Mouse (Mus musculus): ENCODE measurements around the gene Psapl1. TPM values are rescaled to one million over a fixed set of nuclear protein-coding genes. Genes with fewer than 3 reads are reported as not detected.

The Psapl1 gene
- polyA plus RNA-seq, 1 experiment = 0.12 TPM

GRCm38 (mm10) chr5:36194631-36195030, 9.2 kb upstream of the Psapl1 start:
- Histone ChIP-seq H3K4me3 (ENCODE audit: insufficient read depth, poor library complexity, severe bottlenecking) (no peak overlapping the region), H3K36me3 (ENCODE audit: control insufficient read depth, insufficient read depth) (no peaks in the 10 kb centered on the region), H3K27me3 (ENCODE audit: control insufficient read depth, insufficient read depth, insufficient read length) (no peaks in the 10 kb centered on the region), H3K79me2 (ENCODE audit: control insufficient read depth, insufficient read depth) (no peaks in the 10 kb centered on the region), H3ac (ENCODE audit: control insufficient read depth, insufficient read length, low read depth) (no peak overlapping the region), H3K79me3 (ENCODE audit: low read depth) (no peaks in the 10 kb centered on the region)
- no peak for TF ChIP-seq USF1 (IDR thresholded peaks at IDR 0.05; ENCODE audit: low read depth)
- no peak for TF ChIP-seq MAX (IDR thresholded peaks at IDR 0.05)
- no peak for TF ChIP-seq FOSL1 (IDR thresholded peaks at IDR 0.05; ENCODE audit: insufficient read depth, low read length, poor library complexity, severe bottlenecking)

- no peaks in the 10 kb centered on the region for H3K79me2 ChIP-seq (ENCODE audit: control insufficient read depth, insufficient read depth)
- H3ac ChIP-seq (ENCODE audit: control insufficient read depth, insufficient read length, low read depth) = no peak overlapping the region
- TF ChIP-seq USF1 (IDR thresholded peaks at IDR 0.05; ENCODE audit: low read depth) (no peak), MYOD1 (IDR thresholded peaks at IDR 0.05; ENCODE audit: control insufficient read depth, insufficient read length, low read depth) (no peak), CEBPB (IDR thresholded peaks at IDR 0.05; ENCODE audit: low read depth) (no peak), CTCF (IDR thresholded peaks at IDR 0.05; ENCODE audit: control insufficient read depth, insufficient read depth, insufficient read length) (no peak), FOSL1 (IDR thresholded peaks at IDR 0.05; ENCODE audit: insufficient read depth, low read length, poor library complexity, severe bottlenecking) (no peak), MYOG (IDR thresholded peaks at IDR 0.05; ENCODE audit: control insufficient read depth, extremely low read depth, insufficient read length) (no peak), MAX (IDR thresholded peaks at IDR 0.05) (no peak)
- H3K36me3 ChIP-seq (ENCODE audit: control insufficient read depth, insufficient read depth) = no peaks in the 10 kb centered on the region
- no peaks in the 10 kb centered on the region for H3K79me3 ChIP-seq (ENCODE audit: low read depth)
- H3K4me3 ChIP-seq (ENCODE audit: insufficient read depth, poor library complexity, severe bottlenecking) = no peak overlapping the region
- H3K27me3 ChIP-seq (ENCODE audit: control insufficient read depth, insufficient read depth, insufficient read length) = no peaks in the 10 kb centered on the region
Measured at GRCm38 (mm10) chr5:36195436-36195835, 8.4 kb upstream of the Psapl1 start.

GRCm38 (mm10) chr5:36199519-36199918, 4.3 kb upstream of the Psapl1 start:
- Histone ChIP-seq H3K27me3 (ENCODE audit: control insufficient read depth, insufficient read depth, insufficient read length) (no peaks in the 10 kb centered on the region), H3K4me3 (ENCODE audit: insufficient read depth, poor library complexity, severe bottlenecking) (no peak overlapping the region), H3K36me3 (ENCODE audit: control insufficient read depth, insufficient read depth) (no peaks in the 10 kb centered on the region), H3ac (ENCODE audit: control insufficient read depth, insufficient read length, low read depth) (no peak overlapping the region), H3K79me2 (ENCODE audit: control insufficient read depth, insufficient read depth) (no peaks in the 10 kb centered on the region), H3K79me3 (ENCODE audit: low read depth) (no peaks in the 10 kb centered on the region)
- TF ChIP-seq FOSL1 (IDR thresholded peaks at IDR 0.05; ENCODE audit: insufficient read depth, low read length, poor library complexity, severe bottlenecking) (no peak), MYOD1 (IDR thresholded peaks at IDR 0.05; ENCODE audit: control insufficient read depth, insufficient read length, low read depth) (no peak), USF1 (IDR thresholded peaks at IDR 0.05; ENCODE audit: low read depth) (no peak), CEBPB (IDR thresholded peaks at IDR 0.05; ENCODE audit: low read depth) (no peak), MAX (IDR thresholded peaks at IDR 0.05) (no peak), MYOG (IDR thresholded peaks at IDR 0.05; ENCODE audit: control insufficient read depth, extremely low read depth, insufficient read length) (no peak), CTCF (IDR thresholded peaks at IDR 0.05; ENCODE audit: control insufficient read depth, insufficient read depth, insufficient read length) (no peak)

- H3ac ChIP-seq (ENCODE audit: control insufficient read depth, insufficient read length, low read depth) = no peak overlapping the region
- no peaks in the 10 kb centered on the region for H3K79me2 ChIP-seq (ENCODE audit: control insufficient read depth, insufficient read depth)
- no peaks in the 10 kb centered on the region for H3K79me3 ChIP-seq (ENCODE audit: low read depth)
- no peaks in the 10 kb centered on the region for H3K36me3 ChIP-seq (ENCODE audit: control insufficient read depth, insufficient read depth)
- H3K4me3 ChIP-seq (ENCODE audit: insufficient read depth, poor library complexity, severe bottlenecking) = no peak overlapping the region
- H3K27me3 ChIP-seq (ENCODE audit: control insufficient read depth, insufficient read depth, insufficient read length) = no peaks in the 10 kb centered on the region
- TF ChIP-seq MYOD1 (IDR thresholded peaks at IDR 0.05; ENCODE audit: control insufficient read depth, insufficient read length, low read depth) (no peak), MYOG (IDR thresholded peaks at IDR 0.05; ENCODE audit: control insufficient read depth, extremely low read depth, insufficient read length) (no peak), CEBPB (IDR thresholded peaks at IDR 0.05; ENCODE audit: low read depth) (no peak), USF1 (IDR thresholded peaks at IDR 0.05; ENCODE audit: low read depth) (no peak), FOSL1 (IDR thresholded peaks at IDR 0.05; ENCODE audit: insufficient read depth, low read length, poor library complexity, severe bottlenecking) (no peak), CTCF (IDR thresholded peaks at IDR 0.05; ENCODE audit: control insufficient read depth, insufficient read depth, insufficient read length) (no peak), MAX (IDR thresholded peaks at IDR 0.05) (no peak)
Measured at GRCm38 (mm10) chr5:36202781-36203180, 1.0 kb upstream of the Psapl1 start.

- no peaks in the 10 kb centered on the region for H3K79me2 ChIP-seq (ENCODE audit: control insufficient read depth, insufficient read depth)
- no peak overlapping the region for H3K4me3 ChIP-seq (ENCODE audit: insufficient read depth, poor library complexity, severe bottlenecking)
- H3K79me3 ChIP-seq (ENCODE audit: low read depth) = no peaks in the 10 kb centered on the region
- no peak overlapping the region for H3ac ChIP-seq (ENCODE audit: control insufficient read depth, insufficient read length, low read depth)
- no peaks in the 10 kb centered on the region for H3K36me3 ChIP-seq (ENCODE audit: control insufficient read depth, insufficient read depth)
- TF ChIP-seq MAX (IDR thresholded peaks at IDR 0.05) = no peak
- TF ChIP-seq MYOD1 (IDR thresholded peaks at IDR 0.05; ENCODE audit: control insufficient read depth, insufficient read length, low read depth) = no peak
- TF ChIP-seq USF1 (IDR thresholded peaks at IDR 0.05; ENCODE audit: low read depth) = no peak
- H3K27me3 ChIP-seq (ENCODE audit: control insufficient read depth, insufficient read depth, insufficient read length) = no peaks in the 10 kb centered on the region
Measured at GRCm38 (mm10) chr5:36203421-36203820, 400 bp upstream of the Psapl1 start.

- Histone ChIP-seq H3K36me3 (ENCODE audit: control insufficient read depth, insufficient read depth) (no peaks in the 10 kb centered on the region), H3K79me2 (ENCODE audit: control insufficient read depth, insufficient read depth) (no peaks in the 10 kb centered on the region), H3K79me3 (ENCODE audit: low read depth) (no peaks in the 10 kb centered on the region), H3ac (ENCODE audit: control insufficient read depth, insufficient read length, low read depth) (no peak overlapping the region), H3K4me3 (ENCODE audit: insufficient read depth, poor library complexity, severe bottlenecking) (no peak overlapping the region), H3K27me3 (ENCODE audit: control insufficient read depth, insufficient read depth, insufficient read length) (no peaks in the 10 kb centered on the region)
- TF ChIP-seq CEBPB (IDR thresholded peaks at IDR 0.05; ENCODE audit: low read depth) (no peak), MYOG (IDR thresholded peaks at IDR 0.05; ENCODE audit: control insufficient read depth, extremely low read depth, insufficient read length) (no peak), FOSL1 (IDR thresholded peaks at IDR 0.05; ENCODE audit: insufficient read depth, low read length, poor library complexity, severe bottlenecking) (no peak), CTCF (IDR thresholded peaks at IDR 0.05; ENCODE audit: control insufficient read depth, insufficient read depth, insufficient read length) (no peak), USF1 (IDR thresholded peaks at IDR 0.05; ENCODE audit: low read depth) (no peak), MYOD1 (IDR thresholded peaks at IDR 0.05; ENCODE audit: control insufficient read depth, insufficient read length, low read depth) (no peak), MAX (IDR thresholded peaks at IDR 0.05) (no peak)
Measured at GRCm38 (mm10) chr5:36205397-36205796, 1.6 kb downstream of the Psapl1 start.

Data from C2C12 (cell line).